ENCODE assay signal across 20 mouse cellular contexts in genomic region chr19:10832030-10832429, GRCm38 (mm10). TPM values are rescaled to one million over a fixed set of nuclear protein-coding genes. Genes with fewer than 3 reads are reported as not detected.
A peak's percentile ranks its signal among the peaks of the same experiment; 100 is the strongest.
DNase-seq lines count a peak whose midpoint lies in the region; ATAC-seq and TF ChIP-seq lines count a peak whose summit lies in the region.
"Had no signal": no experiment of that assay in that cellular context is flagged by ENCODE, and none has a peak within 500 bp of the region (broad histone marks: within the 10 kb centered on the region; RNA-seq: fewer than 3 reads in every experiment).

No protein-coding gene starts in this region.

- TF ChIP-seq CTCF in layer of hippocampus, adult 2 months (conservative IDR thresholded peaks at IDR 0.05), result no peak

- no peak overlapping the region for H3K4me3 ChIP-seq in layer of hippocampus, adult 2 months
- H3K4me3 ChIP-seq: embryonic facial prominence, embryonic 13.5 days; forebrain, embryonic 10.5 days; forebrain, embryonic 15.5 days; gastrocnemius, adult 2 months; heart, embryonic 12.5 days; limb, embryonic 13.5 days; lung, embryonic 15.5 days; midbrain, embryonic 13.5 days; stomach, embryonic 15.5 days had no signal

- ATAC-seq in megakaryocyte, adult 5-6 weeks (ENCODE audit: poor library complexity, severe bottlenecking), result peak; percentile 45
- ATAC-seq: forebrain, embryonic 15.5 days; midbrain, embryonic 13.5 days had no signal

- no peak overlapping the region for H3K27ac ChIP-seq in layer of hippocampus, adult 2 months
- H3K27ac ChIP-seq: embryonic facial prominence, embryonic 13.5 days; forebrain, embryonic 10.5 days; forebrain, embryonic 15.5 days; gastrocnemius, adult 2 months; hindbrain, embryonic 14.5 days; limb, embryonic 13.5 days; liver, embryonic 14.5 days; lung, embryonic 15.5 days; midbrain, embryonic 13.5 days; stomach, embryonic 15.5 days had no signal

- peak; percentile 23 for DNase-seq in layer of hippocampus, adult 9-11 months
- DNase-seq in layer of hippocampus, adult 2 months (ENCODE audit: low spot score in 2 of 2), result no peak
- DNase-seq in lung, postnatal 36 days, result peak; percentile 38
- no peak for DNase-seq in lung, postnatal 14 days
- DNase-seq in left cerebral cortex, adult 11 months (ENCODE audit: low spot score), result no peak
- no peak for DNase-seq in T-cell, adult 2 months (ENCODE audit: low spot score)
- no peak for DNase-seq in urinary bladder, postnatal 25 days (ENCODE audit: low spot score)

RNA-seq across cellular contexts. Expression of gene Cd6, which starts 2.2 kb away (rescaled TPM):
- under 1 TPM in 1 of 2 experiments, not detected in 1; 0.32 TPM for total RNA-seq in layer of hippocampus, adult 2 months (2021)
- total RNA-seq in megakaryocyte, adult 5-6 weeks (2015), result 1.0 TPM in 1 of 2 replicates, not detected in the other
- 0.26 and 0.37 TPM in 2 replicates for total RNA-seq in megakaryocyte, adult 5-6 weeks (2017)
- total RNA-seq: gastrocnemius, adult 2 months had no signal

RNA-seq across cellular contexts. Expression of gene Slc15a3, which starts 7.5 kb away (rescaled TPM):
- total RNA-seq in layer of hippocampus, adult 2 months (2021), result 1 to 10 TPM; 1.3 TPM
- total RNA-seq in megakaryocyte, adult 5-6 weeks (2015), result 31.4 and 31.6 TPM in 2 replicates
- 18.0 and 20.2 TPM in 2 replicates for total RNA-seq in megakaryocyte, adult 5-6 weeks (2017)
- total RNA-seq: common myeloid progenitor, adult 5-6 weeks had no signal

RNA-seq across cellular contexts. Expression of gene Tmem132a, which starts 37.7 kb away (rescaled TPM):
- 100 to 1,000 TPM; 168 to 171 TPM for total RNA-seq in layer of hippocampus, adult 2 months (2021)
- total RNA-seq in megakaryocyte, adult 5-6 weeks (2015), result 0.11 and 0.21 TPM in 2 replicates
- total RNA-seq in megakaryocyte, adult 5-6 weeks (2017), result 0.33 and 0.70 TPM in 2 replicates

RNA-seq across cellular contexts. Expression of gene Tmem109, which starts 49.8 kb away (rescaled TPM):
- 10 to 100 TPM; 46.4 to 54.5 TPM for total RNA-seq in layer of hippocampus, adult 2 months (2021)
- 76.9 and 81.2 TPM in 2 replicates for total RNA-seq in megakaryocyte, adult 5-6 weeks (2015)
- 74.7 and 80.9 TPM in 2 replicates for total RNA-seq in megakaryocyte, adult 5-6 weeks (2017)

Comparison
In these comparisons a context has a peak if more than half of its experiments do, and no peak if none do; other contexts are left out.
1. DNase-seq: peak in layer of hippocampus, adult 9-11 months (single experiment) and lung, postnatal 36 days (single experiment); none in layer of hippocampus, adult 2 months (0 of 2), lung, postnatal 14 days (single experiment), left cerebral cortex, adult 11 months (single experiment), T-cell, adult 2 months (single experiment) and urinary bladder, postnatal 25 days (single experiment).
2. RNA of gene Slc15a3, which starts 7.5 kb away (total RNA-seq): 18.0 to 31.6 TPM in megakaryocyte, adult 5-6 weeks; 1.3 TPM in layer of hippocampus, adult 2 months; every median in the first group is over 4 times any median in the second.
3. RNA of gene Tmem132a, which starts 37.7 kb away (total RNA-seq): 168 to 171 TPM in layer of hippocampus, adult 2 months; 0.11 to 0.70 TPM in megakaryocyte, adult 5-6 weeks; every median in the first group is over 10 times any median in the second.